Mouse (Mus musculus): ENCODE data around the gene Xirp1. TPM values are rescaled to one million over a fixed set of nuclear protein-coding genes. Genes with fewer than 3 reads are reported as not detected.
A peak's percentile ranks its signal among the peaks of the same experiment; 100 is the strongest.

Xirp1 gene
- polyA plus RNA-seq (2014; fragmentation: Nextera tagmentation; extraction: Ambion mirVana), result 0.07 and 0.08 TPM in 2 replicates

DNA sequence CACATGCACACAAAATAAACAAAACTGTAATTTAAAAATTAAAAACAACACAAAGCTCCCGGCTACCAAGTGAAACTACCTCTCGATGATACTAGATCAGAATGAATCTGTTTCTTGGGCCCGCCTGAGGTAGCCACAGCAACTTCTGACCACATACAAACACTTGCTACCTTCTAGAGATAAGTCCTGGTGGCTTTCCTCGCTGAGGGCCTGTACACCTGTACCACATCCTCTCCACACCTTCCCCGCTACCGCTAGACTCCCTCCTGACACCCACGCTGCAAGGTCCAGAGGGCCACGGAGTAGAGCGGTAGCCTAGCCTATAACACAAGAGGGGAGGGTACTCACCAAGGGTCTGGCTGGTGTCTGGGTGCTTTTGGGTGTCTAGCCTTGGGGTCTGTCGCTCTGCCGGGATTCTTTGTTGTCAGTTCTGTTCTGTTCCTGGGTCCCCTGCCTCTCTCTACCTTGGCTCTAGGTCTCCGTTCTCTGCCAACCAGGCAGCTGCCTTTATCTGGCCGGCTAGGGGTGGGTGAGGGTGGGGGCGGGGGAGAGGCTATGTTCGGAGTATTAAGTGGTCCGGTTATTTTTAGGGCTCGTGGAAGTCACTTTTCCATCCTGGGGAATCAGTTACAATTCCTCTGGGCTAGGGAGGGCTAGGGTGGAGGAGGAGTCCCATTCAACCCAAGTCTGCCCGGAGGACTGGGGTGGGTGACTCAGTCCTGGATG lies at the start of gene Xirp1:
Xirp1 (minus strand) TSS at position 513 of the 726 bp plus-strand sequence.
- Histone ChIP-seq H3K4me3 (ENCODE audit: low read depth, low read length) (no peak within 1 kb of the TSS), H3K9me3 (ENCODE audit: control insufficient read depth, low read depth, low read length) (no peaks in the 10 kb centered on the region), H3K27me3 (ENCODE audit: control insufficient read depth, insufficient read depth, low read length) (no peaks in the 10 kb centered on the region), H3K4me1 (ENCODE audit: control insufficient read depth, insufficient read depth, low read length) (peaks cover 12% of the 10 kb centered on the region; the same call in 1 of the 2 replicates), H3K36me3 (ENCODE audit: control insufficient read depth, insufficient read depth, low read length) (no peaks in the 10 kb centered on the region), H3K4me2 (replicated peaks; ENCODE audit: low read depth, low read length) (no peak within 1 kb of the TSS), H3K9ac (replicated peaks; ENCODE audit: low read depth, low read length) (no peak within 1 kb of the TSS), H3K27ac (ENCODE audit: low read length) (no peak within 1 kb of the TSS)
- no peak for ATAC-seq (ENCODE audit: insufficient number of reproducible peaks, insufficient read depth, low FRiP score, low read depth)
- WGBS, result 85% methylated on average over 18 of the region's 18 CpGs

DNA sequence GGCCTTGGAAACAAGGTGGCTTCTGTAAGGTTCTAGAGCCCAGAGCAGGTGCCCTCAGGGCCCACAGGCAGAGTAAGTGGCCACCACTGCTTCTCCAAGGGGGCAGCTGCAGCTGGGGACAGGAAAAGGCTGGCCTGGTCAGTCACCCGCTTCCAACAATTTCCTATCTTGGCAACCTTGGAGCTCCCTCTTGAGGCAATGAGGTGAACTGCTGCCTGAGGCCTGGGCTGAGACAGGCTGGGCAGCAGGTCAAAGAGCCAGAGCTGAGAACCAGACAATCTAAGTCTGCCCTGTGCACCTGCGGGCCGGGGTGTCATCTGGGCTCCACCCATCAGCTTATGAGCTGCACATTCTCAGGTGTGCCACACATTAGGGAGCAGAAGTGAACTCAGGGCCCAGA lies 49.8 kb upstream of the Xirp1 start:
- Histone ChIP-seq H3K4me1 (ENCODE audit: control insufficient read depth, insufficient read depth, low read length) (no peaks in the 10 kb centered on the region), H3K4me2 (replicated peaks; ENCODE audit: low read depth, low read length) (no peak overlapping the region), H3K9ac (replicated peaks; ENCODE audit: low read depth, low read length) (no peak overlapping the region), H3K4me3 (ENCODE audit: low read depth, low read length) (no peak overlapping the region), H3K27me3 (ENCODE audit: control insufficient read depth, insufficient read depth, low read length) (no peaks in the 10 kb centered on the region), H3K9me3 (ENCODE audit: control insufficient read depth, low read depth, low read length) (no peaks in the 10 kb centered on the region), H3K36me3 (ENCODE audit: control insufficient read depth, insufficient read depth, low read length) (no peaks in the 10 kb centered on the region), H3K27ac (ENCODE audit: low read length) (no peak overlapping the region)
- 15% methylated on average over 3 of the region's 3 CpGs for WGBS
- ATAC-seq (ENCODE audit: insufficient number of reproducible peaks, insufficient read depth, low FRiP score, low read depth), result peak; percentile 51; the same call in 1 of the 2 replicates

DNA sequence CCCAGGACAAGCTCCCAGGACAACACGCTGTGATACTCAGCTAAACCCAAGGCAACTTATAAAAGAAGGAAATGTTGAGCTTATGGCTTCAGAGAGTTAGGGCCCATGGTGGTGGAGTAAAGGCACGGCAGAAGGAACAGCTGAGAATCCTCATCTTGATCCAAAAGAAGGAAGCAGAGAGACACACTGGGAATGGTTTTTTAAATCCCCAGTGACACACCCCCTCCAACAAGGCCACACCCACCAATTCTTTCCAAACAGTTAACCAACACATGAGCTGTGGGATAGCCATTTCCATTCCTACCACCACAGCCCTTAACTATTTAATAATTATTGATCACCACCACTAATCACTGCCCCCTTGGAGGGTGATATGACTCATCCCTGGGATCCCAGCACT lies 47.9 kb upstream of the Xirp1 start:
- 59% methylated on average over 2 of the region's 2 CpGs for WGBS
- no peak overlapping the region for H3K27ac ChIP-seq (ENCODE audit: low read length)
- H3K4me2 ChIP-seq (replicated peaks; ENCODE audit: low read depth, low read length), result no peak overlapping the region
- H3K4me1 ChIP-seq (ENCODE audit: control insufficient read depth, insufficient read depth, low read length), result no peaks in the 10 kb centered on the region
- no peak overlapping the region for H3K4me3 ChIP-seq (ENCODE audit: low read depth, low read length)
- no peak overlapping the region for H3K9ac ChIP-seq (replicated peaks; ENCODE audit: low read depth, low read length)
- H3K36me3 ChIP-seq (ENCODE audit: control insufficient read depth, insufficient read depth, low read length), result no peaks in the 10 kb centered on the region
- H3K27me3 ChIP-seq (ENCODE audit: control insufficient read depth, insufficient read depth, low read length), result no peaks in the 10 kb centered on the region
- no peak for ATAC-seq (ENCODE audit: insufficient number of reproducible peaks, insufficient read depth, low FRiP score, low read depth)
- no peaks in the 10 kb centered on the region for H3K9me3 ChIP-seq (ENCODE audit: control insufficient read depth, low read depth, low read length)

DNA sequence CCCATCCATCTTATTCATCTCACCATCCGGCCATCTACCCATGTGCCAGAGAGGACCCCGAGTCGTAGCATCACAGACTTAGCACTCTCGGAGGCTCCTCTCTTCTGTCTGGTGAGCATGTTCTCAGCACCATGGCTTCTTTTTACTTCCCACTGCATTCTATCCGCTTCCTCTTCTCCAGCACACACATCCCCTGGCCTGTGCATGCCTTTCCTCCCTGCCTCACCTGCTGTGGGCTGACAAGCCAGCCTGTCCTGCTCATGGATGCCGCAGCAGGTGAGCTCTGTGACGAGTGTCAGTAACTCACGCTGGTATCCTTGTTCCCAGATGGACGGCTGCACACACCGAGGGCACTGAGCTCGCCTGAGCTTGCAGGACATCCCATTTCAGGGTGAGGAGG lies 46.4 kb upstream of the Xirp1 start, which contains the start of gene Cx3cr1:
Cx3cr1 (minus strand) TSS at position 101 of the 400 bp plus-strand sequence.
- no peak within 1 kb of the TSS for H3K4me2 ChIP-seq (replicated peaks; ENCODE audit: low read depth, low read length)
- no peaks in the 10 kb centered on the region for H3K9me3 ChIP-seq (ENCODE audit: control insufficient read depth, low read depth, low read length)
- no peak within 1 kb of the TSS for H3K4me3 ChIP-seq (ENCODE audit: low read depth, low read length)
- no peaks in the 10 kb centered on the region for H3K36me3 ChIP-seq (ENCODE audit: control insufficient read depth, insufficient read depth, low read length)
- ATAC-seq (ENCODE audit: insufficient number of reproducible peaks, insufficient read depth, low FRiP score, low read depth), result no peak
- H3K27ac ChIP-seq (ENCODE audit: low read length), result no peak within 1 kb of the TSS
- WGBS, result 79% methylated on average over 11 of the region's 11 CpGs
- no peak within 1 kb of the TSS for H3K9ac ChIP-seq (replicated peaks; ENCODE audit: low read depth, low read length)
- no peaks in the 10 kb centered on the region for H3K27me3 ChIP-seq (ENCODE audit: control insufficient read depth, insufficient read depth, low read length)
- H3K4me1 ChIP-seq (ENCODE audit: control insufficient read depth, insufficient read depth, low read length), result no peaks in the 10 kb centered on the region

DNA sequence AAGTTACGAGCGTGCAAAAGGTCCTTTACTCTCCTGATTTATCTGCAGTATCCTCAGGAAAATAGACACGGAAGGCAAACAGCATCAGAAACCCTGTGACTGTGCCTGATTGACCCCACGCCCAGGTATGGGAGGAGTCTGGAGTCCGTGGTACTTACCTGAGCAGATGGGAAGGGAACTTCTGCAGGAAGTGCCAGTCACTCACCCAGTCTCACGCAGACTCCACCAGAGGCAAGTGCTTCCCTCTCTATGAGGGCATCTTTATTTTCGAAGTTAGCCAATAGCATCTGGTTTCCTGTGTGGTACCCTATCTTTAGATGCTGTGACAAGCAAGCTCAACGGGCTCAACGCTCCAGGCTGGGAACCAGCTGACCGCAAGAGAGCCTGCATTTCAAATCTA lies 44.6 kb upstream of the Xirp1 start:
- ATAC-seq (ENCODE audit: insufficient number of reproducible peaks, insufficient read depth, low FRiP score, low read depth), result no peak
- H3K4me1 ChIP-seq (ENCODE audit: control insufficient read depth, insufficient read depth, low read length), result no peaks in the 10 kb centered on the region
- no peak overlapping the region for H3K4me3 ChIP-seq (ENCODE audit: low read depth, low read length)
- H3K27ac ChIP-seq (ENCODE audit: low read length), result no peak overlapping the region
- 52% methylated on average over 10 of the region's 10 CpGs for WGBS
- no peak overlapping the region for H3K9ac ChIP-seq (replicated peaks; ENCODE audit: low read depth, low read length)
- no peaks in the 10 kb centered on the region for H3K36me3 ChIP-seq (ENCODE audit: control insufficient read depth, insufficient read depth, low read length)
- H3K9me3 ChIP-seq (ENCODE audit: control insufficient read depth, low read depth, low read length), result no peaks in the 10 kb centered on the region
- no peak overlapping the region for H3K4me2 ChIP-seq (replicated peaks; ENCODE audit: low read depth, low read length)
- no peaks in the 10 kb centered on the region for H3K27me3 ChIP-seq (ENCODE audit: control insufficient read depth, insufficient read depth, low read length)

DNA sequence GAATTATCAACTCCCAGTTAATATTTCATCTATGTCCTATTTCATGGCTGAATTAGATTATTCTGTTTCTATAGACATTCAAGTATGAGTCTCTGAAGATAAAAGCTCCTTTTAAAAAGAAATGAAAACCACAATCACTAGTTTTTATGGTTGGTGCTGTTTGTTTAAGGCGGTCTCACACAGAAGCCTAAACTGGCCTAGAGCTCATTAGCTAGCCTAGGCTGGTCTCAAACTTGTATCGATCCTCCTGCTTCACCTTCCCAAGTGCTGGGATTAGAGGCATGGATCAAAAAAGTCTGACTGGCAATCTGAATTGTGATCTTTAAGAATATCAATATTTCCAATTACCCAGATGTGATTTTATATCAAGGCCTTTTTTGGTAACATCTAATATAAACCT lies 44.2 kb upstream of the Xirp1 start:
- no peak overlapping the region for H3K4me3 ChIP-seq (ENCODE audit: low read depth, low read length)
- ATAC-seq (ENCODE audit: insufficient number of reproducible peaks, insufficient read depth, low FRiP score, low read depth), result no peak
- H3K36me3 ChIP-seq (ENCODE audit: control insufficient read depth, insufficient read depth, low read length), result no peaks in the 10 kb centered on the region
- no peaks in the 10 kb centered on the region for H3K9me3 ChIP-seq (ENCODE audit: control insufficient read depth, low read depth, low read length)
- no peaks in the 10 kb centered on the region for H3K4me1 ChIP-seq (ENCODE audit: control insufficient read depth, insufficient read depth, low read length)
- no peak overlapping the region for H3K27ac ChIP-seq (ENCODE audit: low read length)
- H3K4me2 ChIP-seq (replicated peaks; ENCODE audit: low read depth, low read length), result no peak overlapping the region
- H3K9ac ChIP-seq (replicated peaks; ENCODE audit: low read depth, low read length), result no peak overlapping the region
- 73% methylated on average over 2 of the region's 2 CpGs for WGBS
- H3K27me3 ChIP-seq (ENCODE audit: control insufficient read depth, insufficient read depth, low read length), result no peaks in the 10 kb centered on the region

DNA sequence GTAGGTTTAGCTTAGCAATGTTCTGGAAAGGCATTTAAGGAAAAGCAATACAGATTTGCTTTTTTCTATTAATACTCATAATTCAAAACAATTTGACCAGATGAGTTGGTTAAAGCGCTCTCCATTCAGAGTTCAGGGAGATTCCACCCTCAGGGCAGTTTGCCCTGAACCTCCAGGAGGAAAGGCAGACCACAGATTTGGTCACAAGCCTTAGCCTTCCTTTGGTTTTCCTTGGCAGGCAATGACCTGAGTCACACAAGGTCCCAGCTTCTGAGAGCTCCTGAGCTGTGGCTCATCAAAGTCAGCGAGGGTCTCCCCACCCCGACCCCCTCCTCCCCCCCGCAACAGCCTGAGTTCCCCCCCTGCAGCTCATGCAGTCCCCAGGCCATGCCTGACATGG lies 40.9 kb upstream of the Xirp1 start:
- 73% methylated on average over 4 of the region's 4 CpGs for WGBS
- ATAC-seq (ENCODE audit: insufficient number of reproducible peaks, insufficient read depth, low FRiP score, low read depth), result no peak
- H3K27ac ChIP-seq (ENCODE audit: low read length), result no peak overlapping the region

DNA sequence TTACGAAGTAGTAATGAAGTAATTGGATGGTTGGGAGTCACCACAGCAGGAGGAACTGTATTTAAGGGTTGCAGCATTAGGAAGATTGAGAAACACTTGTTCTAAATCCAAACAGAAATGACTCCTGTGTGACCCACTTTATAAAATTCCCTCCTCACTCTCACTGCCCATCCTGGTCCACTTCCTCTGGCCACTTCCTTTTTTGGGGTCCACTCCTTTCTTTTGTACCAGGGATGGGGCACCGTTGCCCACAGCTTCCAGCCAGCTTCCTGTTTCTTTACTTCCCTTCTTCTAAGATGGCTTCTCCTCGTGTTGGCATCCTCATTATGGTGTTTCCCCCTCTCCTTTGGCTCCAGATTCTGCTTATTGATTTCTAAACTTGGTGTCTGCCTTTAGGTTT lies 35.3 kb upstream of the Xirp1 start:
- no peaks in the 10 kb centered on the region for H3K27me3 ChIP-seq (ENCODE audit: control insufficient read depth, insufficient read depth, low read length)
- H3K9me3 ChIP-seq (ENCODE audit: control insufficient read depth, low read depth, low read length), result no peaks in the 10 kb centered on the region
- no peak overlapping the region for H3K4me2 ChIP-seq (replicated peaks; ENCODE audit: low read depth, low read length)
- no peak overlapping the region for H3K4me3 ChIP-seq (ENCODE audit: low read depth, low read length)
- H3K4me1 ChIP-seq (ENCODE audit: control insufficient read depth, insufficient read depth, low read length), result no peaks in the 10 kb centered on the region
- H3K36me3 ChIP-seq (ENCODE audit: control insufficient read depth, insufficient read depth, low read length), result no peaks in the 10 kb centered on the region
- no peak overlapping the region for H3K9ac ChIP-seq (replicated peaks; ENCODE audit: low read depth, low read length)
- no peak overlapping the region for H3K27ac ChIP-seq (ENCODE audit: low read length)
- ATAC-seq (ENCODE audit: insufficient number of reproducible peaks, insufficient read depth, low FRiP score, low read depth), result no peak
- 72% methylated on average over 3 of the region's 3 CpGs for WGBS

More for the DNA sequence above, 40.9 kb upstream of the Xirp1 start:
- Histone ChIP-seq H3K4me1 (ENCODE audit: control insufficient read depth, insufficient read depth, low read length) (no peaks in the 10 kb centered on the region), H3K4me3 (ENCODE audit: low read depth, low read length) (no peak overlapping the region), H3K9ac (replicated peaks; ENCODE audit: low read depth, low read length) (no peak overlapping the region), H3K27me3 (ENCODE audit: control insufficient read depth, insufficient read depth, low read length) (no peaks in the 10 kb centered on the region), H3K4me2 (replicated peaks; ENCODE audit: low read depth, low read length) (no peak overlapping the region), H3K9me3 (ENCODE audit: control insufficient read depth, low read depth, low read length) (no peaks in the 10 kb centered on the region), H3K36me3 (ENCODE audit: control insufficient read depth, insufficient read depth, low read length) (no peaks in the 10 kb centered on the region)

DNA sequence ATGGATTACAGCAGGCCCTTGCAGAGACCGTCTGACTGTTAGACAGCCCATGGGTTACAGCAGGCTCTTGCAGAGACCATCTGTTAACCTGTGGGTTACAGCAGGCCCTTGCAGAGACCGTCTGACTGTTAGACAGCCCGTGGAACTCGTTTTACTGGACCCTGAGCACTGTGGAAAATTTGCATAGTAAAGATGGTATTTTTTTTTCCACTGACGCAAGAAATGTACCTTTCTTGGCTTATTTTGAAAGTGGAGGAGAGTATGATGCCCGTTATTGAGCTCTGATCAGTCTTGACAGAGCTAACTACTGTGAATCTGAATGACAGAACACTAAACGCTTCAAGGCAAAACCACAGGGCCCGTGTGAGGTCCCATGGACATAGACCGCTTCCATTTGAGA lies 32.8 kb upstream of the Xirp1 start:
- ATAC-seq (ENCODE audit: insufficient number of reproducible peaks, insufficient read depth, low FRiP score, low read depth), result no peak
- no peaks in the 10 kb centered on the region for H3K36me3 ChIP-seq (ENCODE audit: control insufficient read depth, insufficient read depth, low read length)
- no peaks in the 10 kb centered on the region for H3K27me3 ChIP-seq (ENCODE audit: control insufficient read depth, insufficient read depth, low read length)
- WGBS, result 71% methylated on average over 9 of the region's 9 CpGs
- no peak overlapping the region for H3K27ac ChIP-seq (ENCODE audit: low read length)
- no peaks in the 10 kb centered on the region for H3K4me1 ChIP-seq (ENCODE audit: control insufficient read depth, insufficient read depth, low read length)
- no peak overlapping the region for H3K4me3 ChIP-seq (ENCODE audit: low read depth, low read length)
- no peaks in the 10 kb centered on the region for H3K9me3 ChIP-seq (ENCODE audit: control insufficient read depth, low read depth, low read length)
- H3K9ac ChIP-seq (replicated peaks; ENCODE audit: low read depth, low read length), result no peak overlapping the region
- H3K4me2 ChIP-seq (replicated peaks; ENCODE audit: low read depth, low read length), result no peak overlapping the region
